Mouse (Mus musculus): ENCODE measurements around the gene Rdh16f2. TPM values are rescaled to one million over a fixed set of nuclear protein-coding genes. Genes with fewer than 3 reads are reported as not detected.
"Not testable (repeated sequence)": the region's sequence is repeated elsewhere in the genome, so short reads cannot be mapped to it uniquely, and the experiment has no call there.

Rdh16f2 gene
- total RNA-seq, 1 experiment: not detected

DNA sequence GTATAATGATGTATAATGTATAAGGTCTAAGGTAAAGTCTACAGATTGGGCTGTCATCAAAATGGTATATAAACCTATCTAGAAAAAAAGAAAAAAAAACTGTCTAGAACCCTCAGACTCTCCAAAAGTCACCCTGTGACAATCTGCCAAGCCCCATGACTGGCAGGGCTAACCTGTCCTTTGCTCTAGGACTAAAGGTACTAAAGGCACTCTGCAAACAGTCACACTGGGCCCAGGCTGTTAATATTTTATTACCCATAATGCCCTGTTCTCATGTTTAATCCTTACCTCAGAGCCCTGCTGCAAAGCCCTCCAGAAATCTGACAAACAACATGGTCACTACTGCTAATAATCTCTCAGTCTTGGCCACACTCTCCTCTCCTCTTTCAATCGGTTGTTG, 20.3 kb downstream of the Rdh16f2 start:
- no peak overlapping the region for H3K4me3 ChIP-seq (ENCODE audit: insufficient read depth in 1 of 2, low read depth in 1 of 2, low read length in 2 of 2, poor library complexity in 1 of 2, severe bottlenecking in 1 of 2)
- TF ChIP-seq HCFC1 (IDR thresholded peaks at IDR 0.05; ENCODE audit: borderline replicate concordance, insufficient read depth, low read length) (no peak), ZNF384 (IDR thresholded peaks at IDR 0.05; ENCODE audit: low read depth, low read length) (no peak), CHD2 (IDR thresholded peaks at IDR 0.05; ENCODE audit: low read depth, low read length) (no peak), ZC3H11A (IDR thresholded peaks at IDR 0.05; ENCODE audit: borderline replicate concordance, low read depth, low read length) (no peak), MAFK (IDR thresholded peaks at IDR 0.05; ENCODE audit: insufficient read depth, low read depth, low read length) (no peak)
- DNase-seq (ENCODE audit: low read depth, low spot score): no peak
- H3K4me1 ChIP-seq (ENCODE audit: control insufficient read depth in 2 of 2, insufficient read depth in 2 of 2, low read length in 2 of 2, poor library complexity in 1 of 2): peaks cover 0 to 4% of the 10 kb centered on the region in 2 experiments; a peak in 2 of 4 replicates
- no peak overlapping the region for H3K9ac ChIP-seq (ENCODE audit: insufficient read depth, low read depth, low read length, poor library complexity, severe bottlenecking)
- no peaks in the 10 kb centered on the region for H3K9me3 ChIP-seq (ENCODE audit: control insufficient read depth, insufficient read depth, low read depth, low read length)
- H3K36me3 ChIP-seq (ENCODE audit: control insufficient read depth, insufficient read depth, low read length, poor library complexity, severe bottlenecking): no peaks in the 10 kb centered on the region
- H3K27ac ChIP-seq (ENCODE audit: insufficient read depth, low read depth, low read length, poor library complexity, severe bottlenecking): no peak overlapping the region
- in situ Hi-C loops (cut with MboI; ENCODE audit: low sequenced_read_pairs in 2 of 2, unreplicated experiment in 2 of 2): no loop called here

DNA sequence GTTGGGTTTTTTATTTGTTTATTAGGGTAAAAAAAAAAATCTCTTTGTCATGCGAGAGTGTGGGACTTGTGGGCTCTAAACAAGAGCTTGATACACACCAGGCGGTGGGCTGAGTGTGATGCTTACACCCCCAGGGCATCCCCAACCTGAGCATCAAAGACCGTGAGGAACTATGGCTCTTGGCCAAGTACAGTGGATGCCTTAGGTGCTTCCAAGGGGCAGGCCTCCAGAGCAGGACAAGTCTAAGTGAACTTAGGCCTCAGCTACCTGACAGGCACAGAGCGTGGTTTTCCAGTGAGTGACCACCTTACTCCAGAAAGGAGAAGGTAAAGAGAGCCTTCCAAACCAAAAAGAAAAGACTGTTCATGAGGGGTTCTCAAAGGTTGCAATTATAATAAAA, 20.7 kb downstream of the Rdh16f2 start:
- Histone ChIP-seq H3K4me1 (ENCODE audit: control insufficient read depth in 2 of 2, insufficient read depth in 2 of 2, low read length in 2 of 2, poor library complexity in 1 of 2) (peaks cover 0 to 4% of the 10 kb centered on the region in 2 experiments; a peak in 2 of 4 replicates), H3K9ac (ENCODE audit: insufficient read depth, low read depth, low read length, poor library complexity, severe bottlenecking) (no peak overlapping the region), H3K9me3 (ENCODE audit: control insufficient read depth, insufficient read depth, low read depth, low read length) (no peaks in the 10 kb centered on the region), H3K36me3 (ENCODE audit: control insufficient read depth, insufficient read depth, low read length, poor library complexity, severe bottlenecking) (no peaks in the 10 kb centered on the region), H3K4me3 (ENCODE audit: insufficient read depth in 1 of 2, low read depth in 1 of 2, low read length in 2 of 2, poor library complexity in 1 of 2, severe bottlenecking in 1 of 2) (no peak overlapping the region), H3K27ac (ENCODE audit: insufficient read depth, low read depth, low read length, poor library complexity, severe bottlenecking) (no peak overlapping the region)
- TF ChIP-seq MAFK (IDR thresholded peaks at IDR 0.05; ENCODE audit: insufficient read depth, low read depth, low read length): no peak
- TF ChIP-seq ZC3H11A (IDR thresholded peaks at IDR 0.05; ENCODE audit: borderline replicate concordance, low read depth, low read length): no peak
- TF ChIP-seq CHD2 (IDR thresholded peaks at IDR 0.05; ENCODE audit: low read depth, low read length): no peak
- TF ChIP-seq ZNF384 (IDR thresholded peaks at IDR 0.05; ENCODE audit: low read depth, low read length): no peak
- TF ChIP-seq HCFC1 (IDR thresholded peaks at IDR 0.05; ENCODE audit: borderline replicate concordance, insufficient read depth, low read length): no peak
- no peak for DNase-seq (ENCODE audit: low read depth, low spot score)
- in situ Hi-C loops (cut with MboI; ENCODE audit: low sequenced_read_pairs in 2 of 2, unreplicated experiment in 2 of 2): no loop called here

DNA sequence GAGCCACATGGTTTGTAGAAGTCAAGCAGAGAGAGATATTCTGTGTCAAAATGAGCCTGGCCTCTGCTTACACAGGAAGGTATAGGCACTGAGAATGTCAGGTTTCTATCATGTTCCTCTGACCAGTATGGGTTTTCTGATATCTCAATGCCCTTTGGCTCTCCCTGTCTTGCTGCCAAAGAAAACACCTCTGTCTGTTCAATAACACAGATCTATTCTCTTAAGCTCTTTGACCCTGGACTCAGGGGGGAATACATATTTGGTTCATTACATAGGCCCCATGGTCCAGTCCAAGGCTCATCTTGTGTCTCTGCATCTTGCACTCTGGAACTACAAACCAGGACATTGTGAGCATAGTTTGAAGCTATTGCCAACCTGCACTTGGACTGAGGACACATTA, 22.3 kb downstream of the Rdh16f2 start, which contains the start of gene Rdh7:
Gene Rdh7, minus strand, starts transcription at position 213 of the 400 bp plus-strand sequence.
- DNase-seq (ENCODE audit: low read depth, low spot score): no peak
- no peak for TF ChIP-seq HCFC1 (IDR thresholded peaks at IDR 0.05; ENCODE audit: borderline replicate concordance, insufficient read depth, low read length)
- TF ChIP-seq ZNF384 (IDR thresholded peaks at IDR 0.05; ENCODE audit: low read depth, low read length): no peak
- TF ChIP-seq MAFK (IDR thresholded peaks at IDR 0.05; ENCODE audit: insufficient read depth, low read depth, low read length): no peak
- no peak for TF ChIP-seq ZC3H11A (IDR thresholded peaks at IDR 0.05; ENCODE audit: borderline replicate concordance, low read depth, low read length)
- no peak for TF ChIP-seq CHD2 (IDR thresholded peaks at IDR 0.05; ENCODE audit: low read depth, low read length)
- in situ Hi-C loops (cut with MboI; ENCODE audit: low sequenced_read_pairs in 2 of 2, unreplicated experiment in 2 of 2): no loop called here

GRCm38 (mm10) chr10:127891481-127891880, 25.2 kb downstream of the Rdh16f2 start:
- TF ChIP-seq MAFK (IDR thresholded peaks at IDR 0.05; ENCODE audit: insufficient read depth, low read depth, low read length): no peak
- no peak overlapping the region for H3K4me3 ChIP-seq (ENCODE audit: insufficient read depth in 1 of 2, low read depth in 1 of 2, low read length in 2 of 2, poor library complexity in 1 of 2, severe bottlenecking in 1 of 2)
- H3K4me1 ChIP-seq (ENCODE audit: control insufficient read depth in 2 of 2, insufficient read depth in 2 of 2, low read length in 2 of 2, poor library complexity in 1 of 2): peaks cover 11 to 12% of the 10 kb centered on the region in 2 experiments; a peak in 3 of 4 replicates
- H3K36me3 ChIP-seq (ENCODE audit: control insufficient read depth, insufficient read depth, low read length, poor library complexity, severe bottlenecking): no peaks in the 10 kb centered on the region
- in situ Hi-C loops (cut with MboI; ENCODE audit: low sequenced_read_pairs in 2 of 2, unreplicated experiment in 2 of 2): no loop called here
- H3K27ac ChIP-seq (ENCODE audit: insufficient read depth, low read depth, low read length, poor library complexity, severe bottlenecking): no peak overlapping the region
- no peak overlapping the region for H3K9ac ChIP-seq (ENCODE audit: insufficient read depth, low read depth, low read length, poor library complexity, severe bottlenecking)
- H3K9me3 ChIP-seq (ENCODE audit: control insufficient read depth, insufficient read depth, low read depth, low read length): no peaks in the 10 kb centered on the region
- no peak for DNase-seq (ENCODE audit: low read depth, low spot score)

More for the DNA sequence above, 22.3 kb downstream of the Rdh16f2 start, which contains the start of gene Rdh7:
- Histone ChIP-seq H3K4me1 (ENCODE audit: control insufficient read depth in 2 of 2, insufficient read depth in 2 of 2, low read length in 2 of 2, poor library complexity in 1 of 2) (peaks cover 7 to 10% of the 10 kb centered on the region in 2 experiments; a peak in 3 of 4 replicates), H3K36me3 (ENCODE audit: control insufficient read depth, insufficient read depth, low read length, poor library complexity, severe bottlenecking) (no peaks in the 10 kb centered on the region), H3K27ac (ENCODE audit: insufficient read depth, low read depth, low read length, poor library complexity, severe bottlenecking) (no peak within 1 kb of the TSS), H3K4me3 (ENCODE audit: insufficient read depth in 1 of 2, low read depth in 1 of 2, low read length in 2 of 2, poor library complexity in 1 of 2, severe bottlenecking in 1 of 2) (no peak within 1 kb of the TSS), H3K9me3 (ENCODE audit: control insufficient read depth, insufficient read depth, low read depth, low read length) (no peaks in the 10 kb centered on the region), H3K9ac (ENCODE audit: insufficient read depth, low read depth, low read length, poor library complexity, severe bottlenecking) (no peak within 1 kb of the TSS)

- H3K4me3 ChIP-seq (ENCODE audit: insufficient read depth in 1 of 2, low read depth in 1 of 2, low read length in 2 of 2, poor library complexity in 1 of 2, severe bottlenecking in 1 of 2); H3K36me3 ChIP-seq (ENCODE audit: control insufficient read depth, insufficient read depth, low read length, poor library complexity, severe bottlenecking); in situ Hi-C loops (cut with MboI; ENCODE audit: low sequenced_read_pairs in 2 of 2, unreplicated experiment in 2 of 2); DNase-seq (ENCODE audit: low read depth, low spot score); H3K9ac ChIP-seq (ENCODE audit: insufficient read depth, low read depth, low read length, poor library complexity, severe bottlenecking); H3K9me3 ChIP-seq (ENCODE audit: control insufficient read depth, insufficient read depth, low read depth, low read length); H3K27ac ChIP-seq (ENCODE audit: insufficient read depth, low read depth, low read length, poor library complexity, severe bottlenecking): not testable (repeated sequence)
- peaks cover 19 to 24% of the 10 kb centered on the region in 2 experiments for H3K4me1 ChIP-seq (ENCODE audit: control insufficient read depth in 2 of 2, insufficient read depth in 2 of 2, low read length in 2 of 2, poor library complexity in 1 of 2)
These were observed 27.1 kb downstream of the Rdh16f2 start for GRCm38 (mm10) chr10:127893163-127894022.
